Mouse (Mus musculus) megakaryocyte, embryonic 14.5 days (primary cell): ENCODE data around the gene Traf4.

ENCODE experiments used
- FLI1 ChIP-seq: IDR thresholded peaks from 2 replicates; pipeline ENCODE4 v1.6.1; 2012; ENCODE audit warnings: low read length, inconsistent platforms, mixed read lengths
- GATA1 ChIP-seq: IDR thresholded peaks from 3 replicates; pipeline ENCODE4 v1.6.1; 2012; ENCODE audit warnings: mixed read lengths, low read length, inconsistent platforms, borderline replicate concordance

DNA sequence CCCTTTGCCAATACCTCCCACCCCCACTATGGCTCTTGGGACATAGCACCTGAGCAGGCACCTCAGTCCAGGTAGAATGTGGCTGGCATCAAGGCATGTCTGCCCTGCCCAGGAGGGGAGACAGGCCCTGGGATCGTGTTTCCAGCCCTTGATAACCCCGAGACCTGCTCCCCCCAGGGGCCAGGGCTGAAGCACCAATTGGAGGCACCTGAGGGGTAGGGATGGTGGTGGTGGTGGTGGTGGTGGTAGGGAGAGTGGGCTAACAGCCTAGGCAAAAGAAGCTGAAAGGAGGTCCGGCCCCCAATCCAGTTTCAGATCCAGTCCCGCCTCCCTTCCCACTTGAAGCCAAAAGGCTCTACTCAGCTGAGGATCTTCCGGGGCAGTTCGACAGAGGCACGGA lies 5.8 kb downstream of the Traf4 start:
- no peak for TF ChIP-seq GATA1
- no peak for TF ChIP-seq FLI1
